Mouse (Mus musculus) neural tube, embryonic 12.5 days (tissue): ENCODE data around the gene Coro6. TPM values are rescaled to one million over a fixed set of nuclear protein-coding genes. Genes with fewer than 3 reads are reported as not detected.

ENCODE experiments used
- ATAC-seq: fragments of 200-750 bp; cut with Nextera tagmentation; 2 replicates; pipeline ENCODE4 v1.8.0; 2017; ENCODE audit warnings: low read depth, mild to moderate bottlenecking, moderate TSS enrichment, moderate library complexity; ENCODE audit not compliant: low FRiP score
- H3K27ac ChIP-seq: fragments of 300-500 bp; sonication (generic); 2 replicates; pipeline ENCODE4 v1.5.1; 2016
- H3K27me3 ChIP-seq: fragments of 300-500 bp; sonication (generic); replicated peaks from 2 replicates; pipeline ENCODE4 v1.6.1; 2016; ENCODE audit warnings: mild to moderate bottlenecking
- H3K36me3 ChIP-seq: fragments of 300-500 bp; sonication (generic); 2 replicates; pipeline ENCODE4 v1.6.1; 2016; ENCODE audit warnings: mild to moderate bottlenecking
- H3K4me1 ChIP-seq: fragments of 300-500 bp; sonication (generic); 2 replicates; pipeline ENCODE4 v1.6.1; 2016
- H3K4me2 ChIP-seq: fragments of 300-500 bp; sonication (generic); replicated peaks from 2 replicates; pipeline ENCODE4 v1.6.1; 2016; ENCODE audit warnings: mild to moderate bottlenecking
- H3K4me3 ChIP-seq: fragments of 300-500 bp; sonication (generic); 2 replicates; pipeline ENCODE4 v1.5.1; 2016
- H3K9ac ChIP-seq: fragments of 300-500 bp; sonication (generic); 2 replicates; pipeline ENCODE4 v1.6.1; 2016; ENCODE audit warnings: mild to moderate bottlenecking
- H3K9me3 ChIP-seq: fragments of 300-500 bp; sonication (generic); 2 replicates; pipeline ENCODE4 v1.6.1; 2016; ENCODE audit warnings: mild to moderate bottlenecking
- WGBS: fragments of 180-500 bp; shearing (Covaris S2); methylation state at CpG from one replicate; pipeline ENCODE4 v1.1.7; 2016; 5-methylcytosine and 5-hydroxymethylcytosine counted together
- polyA plus RNA-seq: library from polyadenylated mRNA; unstranded; fragments of >200 nt; fragmentation: Nextera tagmentation; extraction: Ambion mirVana; gene quantifications from 2 replicates; pipeline ENCODE4 v1.2.1, GENCODE M21; 2016

Gene Coro6
- polyA plus RNA-seq, 1 experiment from 2014 or later, result 0.15 TPM

GRCm38 (mm10) chr11:77508068-77509021 lies 46.1 kb downstream of the Coro6 start:
- WGBS, result 19% methylated on average over 49 of the region's 49 CpGs
- no peaks in the 10 kb centered on the region for H3K27me3 ChIP-seq
- ATAC-seq, result peak; percentile 49; the same call in 1 of the 2 replicates
- H3K9me3 ChIP-seq, result no peaks in the 10 kb centered on the region
- H3K27ac ChIP-seq, result no peak overlapping the region
- H3K9ac ChIP-seq, result peak overlapping the region; percentile 48
- peaks cover 48% of the 10 kb centered on the region for H3K36me3 ChIP-seq
- H3K4me3 ChIP-seq, result peak overlapping the region; percentile 24; the same call in 1 of the 2 replicates
- peaks cover 14% of the 10 kb centered on the region for H3K4me1 ChIP-seq
- H3K4me2 ChIP-seq, result peak overlapping the region; percentile 62

GRCm38 (mm10) chr11:77511336-77511735 lies 49.1 kb downstream of the Coro6 start:
- H3K4me2 ChIP-seq, result no peak overlapping the region
- H3K27me3 ChIP-seq, result peaks cover 18% of the 10 kb centered on the region
- H3K27ac ChIP-seq, result no peak overlapping the region
- no peak for ATAC-seq
- H3K4me1 ChIP-seq, result peaks cover 42% of the 10 kb centered on the region
- no peak overlapping the region for H3K9ac ChIP-seq
- no peaks in the 10 kb centered on the region for H3K9me3 ChIP-seq
- 89% methylated on average over 5 of the region's 5 CpGs for WGBS
- no peak overlapping the region for H3K4me3 ChIP-seq
- peaks cover 18% of the 10 kb centered on the region for H3K36me3 ChIP-seq

GRCm38 (mm10) chr11:77512891-77513810 lies 50.9 kb downstream of the Coro6 start:
- H3K36me3 ChIP-seq, result peaks cover 3% of the 10 kb centered on the region; the same call in 1 of the 2 replicates
- H3K9me3 ChIP-seq, result no peaks in the 10 kb centered on the region
- under 1% methylated on average over 70 of the region's 84 CpGs for WGBS
- H3K4me1 ChIP-seq, result peaks cover 40% of the 10 kb centered on the region
- H3K27me3 ChIP-seq, result peaks cover 26% of the 10 kb centered on the region
- peak overlapping the region; percentile 58 for H3K4me3 ChIP-seq
- peak overlapping the region; percentile 61 for H3K9ac ChIP-seq
- peak; percentile 65 for ATAC-seq
- H3K4me2 ChIP-seq, result peak overlapping the region; percentile 93
- no peak overlapping the region for H3K27ac ChIP-seq

GRCm38 (mm10) chr11:77513811-77514170 lies 51.6 kb downstream of the Coro6 start:
- H3K4me2 ChIP-seq, result peak overlapping the region; percentile 93
- peaks cover 26% of the 10 kb centered on the region for H3K27me3 ChIP-seq
- ATAC-seq, result no peak
- no peaks in the 10 kb centered on the region for H3K9me3 ChIP-seq
- WGBS, result 9% methylated on average over 10 of the region's 10 CpGs
- H3K9ac ChIP-seq, result peak overlapping the region; percentile 35; the same call in 1 of the 2 replicates
- peaks cover 36% of the 10 kb centered on the region for H3K4me1 ChIP-seq
- no peak overlapping the region for H3K27ac ChIP-seq
- H3K36me3 ChIP-seq, result peaks cover 3% of the 10 kb centered on the region; the same call in 1 of the 2 replicates
- H3K4me3 ChIP-seq, result peak overlapping the region; percentile 58

- WGBS, result 5% methylated on average over 19 of the region's 19 CpGs
These were observed 52.1 kb downstream of the Coro6 start for GRCm38 (mm10) chr11:77514281-77514831.

GRCm38 (mm10) chr11:77514832-77515636 lies 52.8 kb downstream of the Coro6 start, which contains the start of gene Abhd15:
Gene Abhd15 (plus strand): TSS chr11:77515121.
- H3K4me1 ChIP-seq, result peaks cover 36% of the 10 kb centered on the region

More at GRCm38 (mm10) chr11:77514281-77514831, 52.1 kb downstream of the Coro6 start:
- H3K36me3 ChIP-seq, result peaks cover 3% of the 10 kb centered on the region; the same call in 1 of the 2 replicates
- peak overlapping the region; percentile 93 for H3K4me2 ChIP-seq
- H3K9me3 ChIP-seq, result no peaks in the 10 kb centered on the region
- H3K27ac ChIP-seq, result no peak overlapping the region
- H3K9ac ChIP-seq, result peak overlapping the region; percentile 58
- H3K4me3 ChIP-seq, result peak overlapping the region; percentile 49
- no peak for ATAC-seq
- H3K27me3 ChIP-seq, result peaks cover 26% of the 10 kb centered on the region
- H3K4me1 ChIP-seq, result peaks cover 36% of the 10 kb centered on the region

GRCm38 (mm10) chr11:77515637-77516552 lies 53.7 kb downstream of the Coro6 start, which contains the start of gene Trp53i13:
Gene Trp53i13 (minus strand): TSS chr11:77515980.
- Histone ChIP-seq H3K9me3 (no peaks in the 10 kb centered on the region), H3K36me3 (no peaks in the 10 kb centered on the region), H3K4me2 (peak within 1 kb of the TSS; percentile 93), H3K27ac (no peak within 1 kb of the TSS), H3K4me1 (peaks cover 39% of the 10 kb centered on the region), H3K4me3 (peak within 1 kb of the TSS; percentile 49), H3K27me3 (peaks cover 26% of the 10 kb centered on the region), H3K9ac (peak within 1 kb of the TSS; percentile 58)
- WGBS, result 6% methylated on average over 39 of the region's 39 CpGs
- no peak; the same call in 1 of the 2 replicates for ATAC-seq

More at GRCm38 (mm10) chr11:77514832-77515636, 52.8 kb downstream of the Coro6 start, which contains the start of gene Abhd15:
- Histone ChIP-seq H3K9ac (peak within 1 kb of the TSS; percentile 58), H3K9me3 (no peaks in the 10 kb centered on the region), H3K27ac (no peak within 1 kb of the TSS), H3K4me3 (peak within 1 kb of the TSS; percentile 58), H3K27me3 (peaks cover 26% of the 10 kb centered on the region), H3K4me2 (peak within 1 kb of the TSS; percentile 93), H3K36me3 (no peaks in the 10 kb centered on the region)
- ATAC-seq, result peak; percentile 51
- WGBS, result under 1% methylated on average over 72 of the region's 72 CpGs

GRCm38 (mm10) chr11:77516553-77517425 lies 54.6 kb downstream of the Coro6 start:
- H3K9me3 ChIP-seq, result no peaks in the 10 kb centered on the region
- H3K27ac ChIP-seq, result no peak overlapping the region
- no peak for ATAC-seq
- H3K9ac ChIP-seq, result no peak overlapping the region
- no peaks in the 10 kb centered on the region for H3K36me3 ChIP-seq
- H3K4me1 ChIP-seq, result peaks cover 39% of the 10 kb centered on the region
- H3K27me3 ChIP-seq, result peaks cover 26% of the 10 kb centered on the region
- 42% methylated on average over 5 of the region's 5 CpGs for WGBS
- H3K4me2 ChIP-seq, result peak overlapping the region; percentile 93; the same call in 1 of the 2 replicates
- H3K4me3 ChIP-seq, result no peak overlapping the region

- H3K9me3 ChIP-seq, result no peaks in the 10 kb centered on the region
- no peak overlapping the region for H3K4me3 ChIP-seq
- H3K4me1 ChIP-seq, result peaks cover 32% of the 10 kb centered on the region
- ATAC-seq, result no peak
- H3K27ac ChIP-seq, result no peak overlapping the region
- no peak overlapping the region for H3K9ac ChIP-seq
- 79% methylated on average over 27 of the region's 27 CpGs for WGBS
- H3K36me3 ChIP-seq, result no peaks in the 10 kb centered on the region
- peaks cover 26% of the 10 kb centered on the region for H3K27me3 ChIP-seq
- H3K4me2 ChIP-seq, result no peak overlapping the region
These were observed 56.0 kb downstream of the Coro6 start for GRCm38 (mm10) chr11:77518051-77518798.
